Mouse (Mus musculus): ENCODE measurements at regions not wholly inside any gene's neighbourhood (a gene's known extent, or its start where the extent isn't known, plus 50 kb on each side); places are given as distances from the start of the nearest gene placed in this dataset.

DNA sequence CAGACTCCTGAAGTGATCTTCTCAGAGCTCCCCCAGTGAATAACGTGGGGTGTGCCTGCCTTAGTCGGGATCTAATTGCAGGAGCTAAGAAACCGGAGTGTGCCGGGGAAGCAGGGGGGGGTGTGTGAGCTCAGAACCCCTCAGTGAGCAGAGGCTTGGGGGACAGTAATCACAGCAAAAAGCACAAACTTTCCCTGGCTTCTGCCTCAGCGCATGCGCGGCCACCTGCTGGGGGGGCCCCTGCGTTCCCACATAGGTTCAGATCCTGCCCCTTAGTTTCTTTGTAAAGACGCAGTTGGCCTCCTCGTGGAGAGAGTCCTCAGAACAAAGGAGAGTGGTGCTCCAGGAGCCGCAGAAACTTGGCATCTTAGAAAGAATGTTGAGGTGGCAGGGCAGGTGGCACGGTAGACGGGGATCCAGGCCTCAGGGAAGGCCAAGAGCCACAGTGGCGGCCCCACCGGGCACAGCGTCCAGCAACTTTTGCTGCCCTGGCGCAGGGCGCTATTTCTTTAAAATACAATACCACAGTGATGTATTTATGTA lies 429.7 kb downstream of the Zfp536 start:
- DNase-seq = no peak

DNA sequence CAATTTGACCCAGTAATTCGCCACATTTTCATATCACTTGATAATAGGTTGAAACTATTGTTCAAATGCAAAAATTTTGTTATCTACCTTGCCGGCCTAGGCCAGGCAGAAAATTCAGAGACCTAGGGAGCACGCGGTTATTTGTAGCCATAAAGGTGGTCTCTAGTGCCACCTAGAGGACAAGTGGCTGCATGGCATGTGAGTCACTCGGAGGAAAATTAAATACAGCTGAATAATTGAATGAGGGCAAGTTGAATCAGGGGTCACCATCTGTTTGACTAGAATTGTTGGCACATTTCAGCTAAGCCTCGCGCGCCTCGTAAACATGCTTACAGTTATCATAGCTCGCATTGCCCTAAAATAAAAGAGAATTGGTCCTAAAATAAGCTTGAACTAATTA lies 427.4 kb downstream of the Zfp536 start:
- peak; percentile 88 for DNase-seq

DNA sequence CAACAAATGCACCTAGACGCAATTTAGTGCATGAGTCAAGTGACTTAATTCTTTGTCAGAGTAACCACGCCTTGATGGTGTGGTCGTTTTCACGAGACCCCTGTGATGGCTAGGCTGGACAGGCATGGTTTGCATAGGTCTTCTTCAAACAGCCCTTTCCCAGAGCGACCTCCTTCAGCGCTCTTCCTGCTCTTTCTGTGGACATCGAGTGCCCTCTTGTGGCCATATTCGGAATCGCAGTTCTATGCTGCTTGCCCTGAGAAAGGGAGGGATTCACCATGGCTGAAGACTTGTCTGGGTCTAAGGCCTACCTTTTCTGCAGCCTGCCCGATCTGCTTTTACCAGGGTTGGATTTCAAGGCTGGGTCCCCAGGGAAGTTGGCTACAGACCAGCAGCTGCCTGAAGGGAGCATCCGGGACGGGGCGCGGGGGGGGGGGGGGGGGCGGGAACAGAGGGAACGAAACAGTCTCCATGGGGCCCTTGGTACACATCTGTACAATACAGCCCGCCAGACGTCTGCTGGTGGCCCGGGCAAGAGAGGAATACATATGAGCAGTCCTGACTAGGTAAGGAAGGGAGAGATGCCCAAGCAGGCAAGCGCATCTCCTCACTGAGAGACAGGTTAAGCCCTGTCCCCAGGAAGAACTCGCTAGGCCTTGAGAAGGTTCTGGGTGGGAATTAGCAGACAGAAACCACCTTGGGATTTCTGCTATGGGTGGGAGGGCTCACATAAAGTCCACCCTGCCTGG lies 415.6 kb downstream of the Zfp536 start:
- DNase-seq = peak; percentile 96 to 98

DNA sequence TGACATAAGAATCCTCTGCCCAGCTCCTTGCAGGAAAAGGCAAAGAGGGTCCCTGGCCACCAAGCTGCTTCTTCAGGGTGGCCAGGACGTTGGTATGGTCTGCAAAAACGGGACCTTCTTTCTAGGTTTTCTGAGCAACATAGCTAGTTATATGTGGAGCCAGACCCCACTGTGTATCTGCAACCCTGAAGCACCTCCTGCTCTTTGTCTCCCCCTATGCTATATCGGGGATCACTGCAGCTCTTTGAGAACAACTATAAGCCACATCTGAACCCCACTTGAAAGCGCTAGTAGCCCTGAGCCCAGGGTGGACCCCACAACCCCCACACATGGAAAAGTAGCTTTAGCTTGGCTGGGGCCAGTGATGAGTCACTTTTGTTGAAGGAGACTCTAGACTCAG lies 414.9 kb downstream of the Zfp536 start:
- no peak for DNase-seq

DNA sequence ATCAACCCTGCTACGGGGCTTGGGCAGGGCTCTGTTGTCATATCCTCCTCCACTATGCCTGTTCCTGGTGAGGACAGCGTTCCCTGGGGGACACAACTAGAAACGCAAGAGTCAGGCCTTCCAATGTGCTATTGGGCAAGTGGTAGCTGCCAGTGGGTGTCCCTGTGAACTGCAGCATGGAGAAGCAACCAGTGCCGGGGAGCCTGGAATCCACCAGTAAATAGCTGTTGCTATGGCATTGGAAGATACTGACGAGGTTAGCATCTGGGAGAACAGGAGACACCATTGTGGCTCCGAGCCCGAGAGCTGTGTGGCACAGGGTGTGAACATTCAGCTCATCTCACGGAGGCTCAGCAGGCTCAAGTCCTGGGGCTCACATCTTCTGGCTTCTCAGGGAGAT lies 414.0 kb downstream of the Zfp536 start:
- no peak for DNase-seq

DNA sequence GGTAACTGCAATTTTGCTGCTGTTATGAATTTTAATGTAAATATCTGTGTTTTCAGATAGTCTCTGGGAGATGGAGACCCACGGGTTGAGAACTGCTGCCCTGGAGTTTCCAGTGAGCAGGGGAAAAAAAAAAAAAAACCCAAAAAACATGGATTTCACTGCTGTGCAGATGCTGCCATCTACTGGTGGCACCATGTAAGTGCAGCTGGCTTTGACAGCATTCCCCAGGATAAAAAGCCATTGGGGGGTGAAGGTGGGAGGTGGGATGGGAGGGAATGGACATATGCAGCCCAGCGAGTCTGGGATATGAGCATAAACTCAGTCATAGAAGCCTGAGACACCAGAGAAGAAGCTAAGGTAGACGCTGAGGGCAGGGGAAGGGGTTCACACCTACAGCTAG lies 413.3 kb downstream of the Zfp536 start:
- peak; percentile 68 to 72 for DNase-seq

DNA sequence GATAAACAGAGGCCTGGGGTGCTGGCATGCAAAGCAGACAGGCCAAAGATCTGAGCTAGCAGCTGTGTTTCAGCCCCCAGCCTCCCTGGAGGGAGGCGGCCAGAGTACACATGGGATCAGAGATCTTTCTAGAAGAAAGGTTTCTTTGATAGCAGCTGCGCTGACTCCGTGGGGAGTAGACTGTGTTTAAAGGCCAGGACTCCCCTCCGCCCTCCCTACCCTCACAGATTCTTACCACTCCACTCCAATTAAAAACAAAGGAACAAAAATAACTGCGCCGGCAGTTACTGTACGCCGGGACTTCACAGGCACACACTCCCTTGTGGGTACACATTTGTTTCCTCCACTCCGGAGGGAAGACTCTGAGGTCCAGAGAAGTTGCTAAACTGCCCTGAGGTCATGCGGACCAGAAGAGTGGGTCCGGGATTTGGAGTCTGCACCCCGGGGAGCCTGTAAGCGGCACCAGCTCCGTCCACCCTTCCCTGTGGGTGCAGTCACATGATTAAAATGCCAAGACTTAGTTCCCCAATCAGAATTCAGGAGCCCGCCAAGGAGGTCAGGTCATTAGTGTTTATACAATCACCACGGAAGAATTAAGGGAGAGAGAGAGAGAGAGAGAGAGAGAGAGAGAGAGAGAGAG lies 411.5 kb downstream of the Zfp536 start:
- no peak for DNase-seq

DNA sequence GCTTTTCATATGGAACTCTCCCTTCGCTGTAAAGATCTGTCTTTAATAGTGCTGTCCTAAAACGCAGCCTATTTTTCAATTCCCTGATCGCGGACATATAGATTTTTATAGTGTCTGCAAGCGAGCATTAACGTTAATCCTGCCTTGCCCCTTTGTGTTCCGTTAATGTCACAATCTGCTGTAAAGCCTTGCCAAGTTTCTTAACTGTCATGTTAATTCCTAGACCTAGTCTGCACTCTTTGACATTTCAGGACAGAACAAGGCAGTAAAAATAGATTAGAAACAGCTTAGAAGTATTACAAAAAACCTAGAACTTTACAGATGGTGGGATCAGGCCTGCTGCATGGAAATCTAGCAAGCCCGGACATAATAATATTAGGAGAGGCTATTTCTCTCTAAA lies 410.6 kb downstream of the Zfp536 start:
- DNase-seq = no peak

DNA sequence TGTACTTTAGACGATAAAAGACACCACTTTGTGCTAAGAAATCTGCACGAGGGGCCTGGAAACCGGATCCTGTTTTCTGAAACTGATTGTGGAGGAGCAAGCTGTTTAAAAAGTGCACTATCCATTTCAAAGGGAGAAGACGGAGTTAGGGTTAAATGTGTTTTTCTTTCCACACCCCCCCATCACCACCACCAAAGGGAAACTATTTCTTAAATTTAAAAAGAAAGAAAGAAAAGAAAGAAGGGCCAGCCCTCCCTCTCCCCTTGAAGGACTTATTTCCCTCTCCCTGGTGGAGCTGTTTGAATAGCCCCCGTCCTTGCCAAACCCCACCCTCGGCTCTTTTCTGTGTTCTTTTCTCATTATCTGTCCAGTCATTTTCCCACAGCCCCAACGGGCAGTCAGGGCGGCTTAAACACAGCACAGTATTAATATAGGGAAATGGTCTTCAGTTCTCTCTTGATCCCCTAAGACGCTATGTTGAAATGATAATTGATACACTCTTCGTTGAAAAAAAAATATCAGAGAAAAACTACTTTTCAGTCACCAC lies 409.7 kb downstream of the Zfp536 start:
- no peak for DNase-seq

DNA sequence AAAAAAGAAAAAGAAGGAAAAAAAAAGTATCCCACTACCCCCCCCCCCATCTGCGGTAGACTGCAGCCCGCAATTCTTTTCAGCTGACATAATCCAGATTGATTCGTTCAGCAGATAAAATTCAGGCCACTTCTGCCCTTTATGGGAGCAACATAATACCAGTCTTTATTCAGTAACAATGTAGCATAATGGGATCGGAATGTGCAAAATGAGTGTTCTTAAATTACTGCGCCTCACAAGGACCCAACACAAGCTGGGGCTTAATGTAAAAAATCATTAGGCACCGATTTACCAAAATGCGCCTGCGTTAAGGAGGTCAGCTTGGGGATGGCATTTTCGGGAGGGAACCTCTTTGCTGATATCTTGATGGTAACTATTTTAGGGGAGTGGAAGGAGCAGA lies 409.2 kb downstream of the Zfp536 start:
- no peak for DNase-seq

DNA sequence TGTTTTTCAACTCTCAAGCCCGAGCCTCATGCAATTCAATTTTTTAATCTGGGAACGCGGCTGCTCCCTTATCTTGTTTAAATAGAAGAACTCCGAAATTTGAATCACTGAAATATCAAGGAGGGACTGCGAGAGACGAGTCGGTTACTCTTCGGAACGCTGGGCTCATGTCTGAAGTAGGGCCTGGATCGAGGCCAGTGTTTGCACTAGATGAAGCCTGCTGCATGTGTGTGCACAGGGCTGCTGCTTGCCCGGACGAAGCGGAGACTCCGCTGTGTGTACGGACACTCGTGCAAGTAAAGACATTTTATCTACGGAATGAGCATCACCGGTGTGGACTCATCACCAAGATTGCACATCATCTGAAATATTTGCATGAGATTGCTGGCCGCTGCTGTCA lies 407.4 kb downstream of the Zfp536 start:
- DNase-seq = no peak

DNA sequence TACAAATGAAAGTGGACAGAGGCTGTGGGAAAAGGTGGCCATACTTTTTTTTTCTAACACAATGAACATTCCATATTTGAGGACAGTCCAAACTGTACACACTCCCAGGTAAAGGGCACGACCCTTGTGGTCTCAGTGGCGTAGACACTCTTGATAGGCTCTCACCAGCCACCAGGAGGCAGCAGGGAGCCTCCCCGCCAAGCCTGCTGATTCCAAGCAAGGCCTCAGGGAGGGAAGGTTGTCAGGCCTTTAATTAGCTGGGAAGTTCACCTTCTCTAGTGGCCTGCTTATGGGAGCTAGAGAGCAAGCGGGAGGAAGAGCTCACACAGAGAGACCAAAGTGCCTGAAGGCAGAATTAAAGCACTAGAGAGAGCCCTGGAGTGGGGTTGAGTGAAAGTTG lies 403.7 kb downstream of the Zfp536 start:
- DNase-seq = peak; percentile 48 to 64

DNA sequence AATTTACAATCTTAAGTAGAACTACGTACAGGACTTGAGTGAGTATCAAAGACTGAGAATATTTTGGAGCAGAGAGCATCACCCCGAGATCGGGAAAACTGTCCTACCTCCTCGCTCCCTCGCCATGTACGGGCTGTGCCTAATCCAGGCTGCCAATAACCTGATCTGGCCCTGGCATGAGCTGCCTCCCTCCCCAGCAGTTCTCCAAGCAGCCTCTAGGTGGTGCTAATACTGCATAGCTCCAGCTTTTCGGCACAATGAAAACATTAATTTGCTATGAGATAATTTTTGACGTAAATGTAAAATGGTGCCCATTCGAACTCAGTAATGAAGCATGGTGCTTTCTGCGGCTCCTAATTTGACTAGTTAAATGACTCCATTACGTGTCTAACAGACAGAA lies 399.6 kb downstream of the Zfp536 start:
- DNase-seq = peak; percentile 93 to 94

DNA sequence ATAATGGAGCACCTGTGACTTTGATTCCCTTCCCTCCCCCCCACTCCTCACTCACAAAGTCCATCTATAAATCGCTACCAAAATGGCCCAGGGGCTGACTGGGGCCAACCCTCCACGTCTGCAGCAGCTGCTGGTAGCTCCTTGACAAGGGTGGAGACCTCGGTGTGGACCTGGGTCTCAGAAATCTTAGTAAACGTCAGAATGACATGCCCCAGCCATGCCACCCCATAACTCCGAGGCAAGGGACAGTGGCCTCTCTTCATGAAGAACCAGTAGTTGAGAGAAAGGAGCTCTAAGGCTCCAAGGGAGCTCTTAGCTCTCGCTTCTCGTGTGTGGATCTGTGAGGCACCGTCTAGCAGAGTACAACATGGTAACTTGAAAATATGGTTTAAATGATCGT lies 398.4 kb downstream of the Zfp536 start:
- DNase-seq = no peak

DNA sequence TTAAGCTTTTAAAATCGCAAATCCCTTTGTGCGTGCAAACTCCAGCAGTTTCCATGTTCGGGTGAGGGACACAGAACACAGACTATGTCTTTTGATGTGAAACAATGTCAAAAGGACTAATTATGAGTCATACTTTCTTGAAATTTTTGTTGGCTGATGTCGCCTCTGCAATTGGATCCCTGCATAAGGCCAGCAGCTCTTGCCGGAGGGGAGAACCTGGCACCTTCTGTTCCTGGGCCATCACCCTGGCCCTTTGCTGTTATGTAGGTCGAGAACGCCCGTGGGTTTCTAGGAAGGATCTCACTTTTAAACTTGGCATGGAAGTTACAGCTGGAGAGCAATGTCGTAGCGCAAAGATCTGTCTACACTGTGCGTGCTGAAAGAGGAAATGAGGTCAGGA lies 397.9 kb downstream of the Zfp536 start:
- peak in 1 of 2 experiments; percentile 33 for DNase-seq

DNA sequence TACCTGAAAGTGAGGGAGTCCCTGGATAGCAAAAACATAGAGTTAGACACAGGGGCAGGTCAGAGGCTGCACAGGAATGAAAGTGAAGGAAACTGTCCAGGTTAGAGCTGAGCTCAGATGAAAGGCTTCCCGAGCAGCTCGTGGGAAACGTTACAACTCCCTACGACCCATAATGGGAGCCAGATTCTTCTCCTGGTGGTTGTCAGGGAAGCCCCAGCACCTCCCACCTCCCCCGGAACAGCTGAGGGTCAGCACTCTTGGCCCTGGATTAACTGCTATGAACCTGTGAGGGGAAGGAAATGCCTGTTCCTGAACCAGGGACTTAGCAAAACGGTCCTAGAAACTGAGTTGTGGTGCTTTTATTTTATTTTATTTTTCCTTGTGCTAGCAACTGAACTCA lies 397.2 kb downstream of the Zfp536 start:
- no peak for DNase-seq

DNA sequence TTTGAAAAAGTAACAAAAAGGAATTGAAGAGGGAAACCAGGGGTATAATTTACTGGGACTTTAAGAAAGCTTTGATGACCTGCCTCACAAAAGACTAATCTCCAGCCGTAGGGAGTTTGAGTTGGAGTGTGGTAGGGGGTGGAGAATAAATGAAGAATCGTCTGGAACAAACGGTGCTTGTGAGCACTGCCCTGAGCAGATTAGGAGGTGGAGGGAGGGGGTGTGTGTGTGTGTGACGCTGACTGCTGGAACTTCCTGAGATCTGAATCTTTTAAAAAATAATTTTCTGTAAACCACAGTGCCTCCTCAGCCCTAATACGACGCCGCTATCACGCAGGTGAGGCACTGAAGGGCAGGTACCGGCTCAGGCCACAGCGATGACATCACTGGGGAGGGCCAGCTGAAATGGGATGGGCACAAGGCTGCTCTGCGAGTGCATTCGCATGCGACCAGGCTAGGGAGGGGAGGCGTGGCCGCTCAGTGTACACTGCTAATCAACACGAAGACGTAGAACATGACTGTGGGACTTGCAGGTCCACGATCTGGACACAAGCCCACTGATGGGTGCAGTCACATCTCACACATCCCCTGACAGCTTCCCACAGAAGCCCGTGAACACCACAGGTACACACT lies 395.4 kb downstream of the Zfp536 start:
- DNase-seq = no peak

DNA sequence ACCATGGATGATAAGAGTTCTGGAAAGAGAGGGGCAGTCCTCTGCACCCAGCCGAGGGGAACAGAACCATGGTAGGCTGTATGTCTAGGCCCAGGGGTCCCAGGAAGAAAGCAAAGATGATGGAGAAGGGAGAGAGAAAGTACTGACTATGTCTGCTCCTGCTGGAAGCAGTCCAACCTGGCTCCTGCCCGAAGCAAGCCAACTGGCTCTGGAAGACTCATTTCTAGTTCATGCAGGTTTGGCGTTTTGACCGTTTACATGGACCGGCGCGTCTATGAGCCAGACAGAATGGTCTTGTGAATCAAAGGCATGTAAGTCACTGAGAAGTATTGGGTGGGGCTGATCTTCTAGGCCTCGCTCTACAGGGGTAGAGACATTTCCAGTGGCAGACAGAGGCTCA lies 385.6 kb downstream of the Zfp536 start:
- DNase-seq = peak; percentile 82 to 86

DNA sequence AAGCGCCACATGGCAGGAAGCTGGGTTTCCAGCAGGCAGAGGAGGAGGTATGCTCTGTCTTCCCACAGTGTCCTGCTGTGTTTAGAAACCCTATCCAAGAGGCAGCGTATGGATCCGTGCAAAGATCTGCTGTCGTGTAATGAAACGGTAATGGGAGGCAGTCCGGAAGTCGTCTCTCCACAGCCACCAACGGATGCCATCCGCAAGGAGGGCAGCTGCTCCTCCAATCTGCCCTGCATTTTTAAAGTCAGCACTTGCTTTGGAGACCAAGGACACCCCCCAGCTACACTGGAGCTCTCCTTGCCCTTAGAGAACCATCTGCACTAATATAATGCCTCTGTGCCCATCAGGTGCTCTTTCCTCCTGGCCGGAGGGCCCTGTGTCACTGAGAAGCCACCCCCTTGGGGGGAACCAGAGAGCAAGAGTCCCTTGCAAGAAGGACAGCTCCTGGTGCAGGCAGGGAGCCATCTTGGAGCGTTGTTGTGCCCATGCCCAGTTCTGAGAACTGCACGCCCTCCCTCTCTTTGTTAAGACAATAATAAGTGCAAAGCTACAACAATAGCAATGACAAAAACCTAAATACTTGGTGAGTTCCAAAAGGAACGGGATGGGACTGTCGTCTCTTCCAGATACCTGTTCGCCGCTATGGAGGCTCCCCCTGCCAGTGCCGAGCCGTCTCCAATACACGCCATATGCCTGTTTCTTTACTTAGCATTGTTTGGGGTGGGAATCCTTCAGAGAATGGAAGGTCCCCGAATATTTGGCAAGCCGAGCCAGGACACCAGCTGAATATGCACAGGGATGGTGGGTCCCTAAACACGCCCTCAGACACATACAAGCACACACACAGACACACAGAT lies 384.4 kb downstream of the Zfp536 start:
- DNase-seq = peak; percentile 78 to 80

DNA sequence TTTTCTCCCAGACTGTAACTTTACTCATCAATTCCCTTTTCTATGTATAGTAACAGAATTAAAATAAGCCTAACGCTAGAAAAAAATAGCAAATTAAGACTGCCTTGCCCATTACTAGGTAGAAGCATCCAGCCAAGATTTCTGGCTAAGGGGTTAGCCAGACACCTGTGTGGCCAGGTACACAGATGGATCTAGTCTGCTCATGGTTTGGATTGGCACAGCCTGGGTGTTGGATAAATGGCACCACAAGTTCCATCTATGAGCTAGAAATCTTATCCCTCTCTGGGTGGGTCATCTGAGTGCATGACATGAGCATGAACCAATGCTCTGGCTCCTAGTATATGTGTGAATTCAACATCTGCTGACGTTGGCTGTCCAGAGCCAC lies 383.7 kb downstream of the Zfp536 start:
- DNase-seq = peak in 1 of 2 experiments; percentile 35

DNA sequence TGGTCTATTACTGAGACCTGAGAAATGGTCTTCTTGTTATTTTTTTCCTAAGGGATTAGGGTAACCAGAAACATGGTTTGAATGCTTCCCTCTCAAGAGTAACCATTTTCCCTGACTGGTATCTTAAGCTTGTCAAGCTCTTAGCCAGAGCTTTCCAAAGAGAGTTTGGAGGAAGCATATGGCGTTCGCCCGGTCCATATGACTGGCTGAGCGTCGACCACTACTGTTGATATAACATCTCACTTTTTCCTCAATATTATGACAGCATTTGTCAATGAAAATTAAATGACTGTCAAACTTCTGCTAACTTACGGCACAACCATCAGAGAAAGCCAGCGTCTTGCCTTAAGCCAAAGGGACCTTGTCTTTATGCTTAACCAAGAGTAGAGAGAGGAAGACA lies 383.2 kb downstream of the Zfp536 start:
- DNase-seq = no peak

DNA sequence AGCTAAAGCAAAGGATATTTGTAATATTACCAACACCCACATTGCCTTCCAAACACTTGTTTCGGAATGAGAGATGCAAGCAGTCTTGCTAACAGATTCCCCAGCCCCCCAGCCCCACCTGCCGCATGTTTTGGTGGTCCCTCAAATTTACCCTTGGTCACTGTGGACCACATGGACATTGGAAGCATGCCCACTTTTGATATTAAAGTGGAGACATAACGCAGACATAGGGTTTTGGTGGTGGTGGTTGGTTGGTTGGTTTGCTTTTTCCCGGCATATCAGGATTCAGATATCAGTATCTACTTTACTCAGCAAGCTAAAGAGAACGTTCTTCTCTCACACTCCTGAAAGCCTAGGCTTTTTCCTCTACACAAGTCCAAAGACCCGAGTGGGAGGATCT lies 381.3 kb downstream of the Zfp536 start:
- peak in 1 of 2 experiments; percentile 39 for DNase-seq

DNA sequence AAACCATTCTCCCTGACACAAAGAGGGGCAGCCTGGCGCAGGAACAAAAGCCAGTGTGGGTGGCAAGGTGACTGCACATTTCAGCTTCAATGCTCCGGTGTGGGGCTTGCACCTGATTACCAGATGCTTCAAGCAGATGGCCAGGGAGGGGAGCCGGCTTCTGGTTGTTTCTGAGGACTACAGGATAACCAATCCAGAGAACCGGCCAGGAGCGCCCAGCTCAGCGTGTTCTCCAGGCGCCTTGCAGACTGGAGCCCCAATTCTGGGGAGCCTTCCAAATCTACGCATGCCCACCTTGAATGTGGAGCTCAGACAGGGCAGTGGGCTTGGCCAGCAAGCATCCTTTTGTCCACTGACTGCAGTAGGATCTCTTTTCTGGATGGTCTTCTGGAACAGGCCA lies 380.8 kb downstream of the Zfp536 start:
- peak; percentile 78 to 79 for DNase-seq

All from cerebellum, postnatal 14 days (tissue).